Mouse (Mus musculus): ENCODE results near the gene Camta1.

The Camta1 gene

DNA sequence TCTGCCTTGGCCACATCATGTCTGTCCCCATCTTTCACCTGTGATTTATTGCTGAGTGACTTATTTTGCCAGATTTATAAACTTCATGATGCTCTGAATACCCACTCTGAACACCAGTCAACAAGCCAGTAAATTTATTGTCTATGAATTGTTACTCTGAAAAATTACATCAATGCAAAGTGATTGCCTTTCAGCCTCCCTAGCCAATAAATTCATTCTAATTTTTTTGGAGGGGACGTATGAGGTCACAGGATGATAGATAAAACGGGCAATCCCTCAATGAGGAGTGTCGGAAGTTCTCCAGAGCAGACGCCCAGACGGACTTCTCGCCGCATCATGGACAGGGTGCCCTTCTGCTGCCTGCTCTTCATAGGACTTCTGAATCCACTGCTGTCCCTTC lies 864.9 kb downstream of the Camta1 start, which contains the start of gene Uts2:
Uts2 (plus strand) TSS at position 301 of the 400 bp plus-strand sequence.
- no peak for ATAC-seq (ENCODE audit: low TSS enrichment)

- no peak for ATAC-seq (ENCODE audit: low TSS enrichment)
These were observed 871.5 kb downstream of the Camta1 start for GRCm38 (mm10) chr4:150990148-150990547.

DNA sequence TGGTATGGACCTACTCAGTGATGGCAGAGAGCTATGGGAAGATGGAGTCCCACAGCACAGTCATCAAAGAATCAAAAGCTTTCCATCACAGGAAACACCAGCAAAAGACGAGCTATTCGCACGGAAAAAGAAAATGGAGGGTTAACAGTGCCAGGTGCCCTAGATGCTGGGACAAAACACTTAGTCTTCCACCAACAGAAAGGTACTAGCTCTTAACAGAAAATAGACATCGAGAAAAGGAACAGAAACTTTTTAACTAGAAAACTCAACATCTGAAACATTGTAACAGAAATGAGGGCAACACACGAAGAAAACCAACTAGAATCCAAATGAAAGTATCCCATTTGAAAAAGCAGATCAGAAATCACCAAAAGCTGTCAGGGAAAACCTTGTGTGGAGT lies 881.5 kb downstream of the Camta1 start:
- no peak for ATAC-seq (ENCODE audit: low TSS enrichment)

GRCm38 (mm10) chr4:150979455-150979854 lies 882.2 kb downstream of the Camta1 start:
- ATAC-seq (ENCODE audit: low TSS enrichment), result no peak

- ATAC-seq (ENCODE audit: low TSS enrichment), result no peak
These were observed 883.3 kb downstream of the Camta1 start for GRCm38 (mm10) chr4:150978156-150978910.

GRCm38 (mm10) chr4:150975145-150975544 lies 886.5 kb downstream of the Camta1 start:
- no peak for ATAC-seq (ENCODE audit: low TSS enrichment)

DNA sequence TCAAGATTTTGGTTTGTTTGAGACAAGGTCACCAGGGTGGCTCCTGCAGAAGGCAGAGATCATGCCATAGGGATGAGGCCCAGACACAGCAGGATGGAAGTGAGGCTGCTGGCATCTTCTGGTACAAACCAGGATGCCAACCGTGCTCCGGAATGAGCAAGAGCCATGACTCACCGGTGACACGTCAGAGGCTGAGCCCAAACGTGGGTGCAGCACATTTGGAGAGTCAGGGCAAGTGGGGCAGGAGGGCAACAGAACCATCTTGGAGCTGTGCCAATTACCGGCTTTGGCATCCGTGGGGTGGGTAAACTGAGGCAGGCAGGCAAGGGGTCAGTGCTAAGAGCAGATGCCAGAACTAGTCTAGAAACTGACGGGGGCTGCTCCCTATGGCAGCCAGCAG lies 888.4 kb downstream of the Camta1 start:
- ATAC-seq (ENCODE audit: low TSS enrichment), result no peak

DNA sequence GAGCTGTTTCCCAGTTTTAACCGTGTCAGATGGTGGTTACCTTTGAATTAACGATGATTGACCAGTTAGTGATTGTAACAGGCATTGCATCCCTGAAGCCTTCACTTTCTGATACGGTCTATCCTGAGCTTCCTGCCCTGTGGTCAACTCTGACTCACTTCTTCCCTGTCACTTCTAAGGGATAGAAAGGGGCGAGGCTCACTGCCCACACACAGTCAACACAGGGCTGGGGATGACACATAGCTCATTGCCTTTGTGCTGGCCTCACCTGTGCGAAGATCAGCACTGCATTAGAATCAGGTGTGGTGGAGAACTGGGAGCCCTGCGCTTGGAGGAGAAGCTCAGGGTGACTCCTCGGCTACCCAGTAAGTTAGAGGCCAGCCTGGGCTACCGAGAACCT lies 892.7 kb downstream of the Camta1 start:
- ATAC-seq (ENCODE audit: low TSS enrichment), result no peak

GRCm38 (mm10) chr4:150966556-150966955 lies 895.1 kb downstream of the Camta1 start:
- no peak; the same call in 1 of the 2 replicates for ATAC-seq (ENCODE audit: low TSS enrichment)

- ATAC-seq (ENCODE audit: low TSS enrichment), result no peak
These were observed 896.1 kb downstream of the Camta1 start for GRCm38 (mm10) chr4:150965555-150965951.

GRCm38 (mm10) chr4:150964635-150965554 lies 896.8 kb downstream of the Camta1 start:
- peak; percentile 72; the same call in 1 of the 2 replicates for ATAC-seq (ENCODE audit: low TSS enrichment)

DNA sequence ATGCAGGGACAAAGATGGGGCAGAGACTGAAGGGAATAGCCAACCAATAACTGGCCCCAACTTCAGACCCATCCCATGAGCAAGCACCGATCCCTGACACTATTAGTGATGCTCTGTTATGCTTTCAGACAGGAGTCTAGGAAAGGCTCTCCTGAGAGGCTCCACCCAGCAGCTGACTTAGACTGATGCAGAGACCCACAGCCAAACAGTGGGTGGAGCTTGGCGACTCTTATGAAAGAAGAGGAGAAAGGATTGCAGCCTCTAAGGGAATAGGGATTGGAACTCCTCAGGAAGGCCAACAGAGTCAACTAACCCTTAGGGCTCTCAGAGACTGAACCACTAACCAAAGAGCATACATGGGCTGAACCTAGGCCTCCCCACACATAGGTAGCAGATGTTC lies 898.0 kb downstream of the Camta1 start:
- no peak for ATAC-seq (ENCODE audit: low TSS enrichment)

- ATAC-seq (ENCODE audit: low TSS enrichment), result no peak
These were observed 899.4 kb downstream of the Camta1 start for GRCm38 (mm10) chr4:150962231-150962630.

DNA sequence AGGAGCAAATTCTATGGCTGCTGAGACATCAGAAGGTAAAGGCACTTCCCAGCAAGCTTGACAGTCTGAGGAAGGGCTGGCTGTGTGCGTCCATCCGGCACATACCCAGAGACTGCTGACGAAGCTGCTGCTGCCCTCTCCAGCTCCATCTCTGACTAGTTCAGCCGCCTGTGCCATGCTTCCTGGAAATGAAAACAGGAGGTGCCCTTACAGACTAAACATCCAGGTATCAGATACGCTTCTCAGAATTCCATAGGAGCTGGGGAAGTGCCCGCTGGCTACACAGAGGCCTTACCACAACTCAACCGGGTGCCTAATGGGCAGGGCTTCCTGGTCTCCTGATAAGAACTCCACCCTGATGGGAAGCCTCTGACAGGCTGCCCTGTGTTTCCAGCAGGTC lies 903.1 kb downstream of the Camta1 start:
- ATAC-seq (ENCODE audit: low TSS enrichment), result no peak

GRCm38 (mm10) chr4:150957106-150957458 lies 904.6 kb downstream of the Camta1 start:
- ATAC-seq (ENCODE audit: low TSS enrichment), result no peak

DNA sequence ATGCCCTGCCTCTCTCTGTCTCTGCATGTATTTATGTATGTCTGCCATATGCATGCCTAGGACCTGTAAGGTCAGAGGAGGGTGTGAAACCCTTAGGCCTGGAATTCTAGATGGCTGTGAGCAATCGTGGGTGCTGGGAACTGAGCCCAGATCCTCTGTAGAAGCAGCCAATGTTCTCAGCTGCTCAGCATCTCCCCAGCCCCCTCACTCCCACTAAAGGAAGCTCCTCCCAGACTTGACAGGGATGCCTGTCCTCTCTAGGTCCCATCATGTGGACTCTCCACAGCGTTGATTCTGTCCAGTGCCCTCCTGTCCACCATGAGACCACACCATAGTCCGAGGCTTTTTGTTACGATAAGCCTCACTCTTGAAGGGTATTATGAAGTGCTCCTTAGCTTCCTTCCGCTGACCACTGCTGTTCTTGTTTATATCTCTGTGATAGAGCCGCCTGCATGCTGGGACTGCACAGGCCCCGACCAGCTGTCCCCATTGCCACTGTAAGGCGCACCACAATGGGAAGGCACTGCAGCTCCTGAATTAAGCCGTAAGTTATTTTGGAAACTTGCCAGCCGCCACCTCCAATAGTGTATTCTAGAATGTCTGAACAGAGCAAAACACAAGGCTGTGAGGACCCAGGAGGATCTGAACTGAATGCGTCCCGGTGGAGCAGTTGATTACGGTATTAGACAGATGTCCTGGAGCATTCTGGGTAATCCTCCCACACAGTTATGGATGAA lies 905.1 kb downstream of the Camta1 start:
- peak; percentile 44; the same call in 1 of the 2 replicates for ATAC-seq (ENCODE audit: low TSS enrichment)

GRCm38 (mm10) chr4:150950972-150951371 lies 910.7 kb downstream of the Camta1 start:
- no peak for ATAC-seq (ENCODE audit: low TSS enrichment)

DNA sequence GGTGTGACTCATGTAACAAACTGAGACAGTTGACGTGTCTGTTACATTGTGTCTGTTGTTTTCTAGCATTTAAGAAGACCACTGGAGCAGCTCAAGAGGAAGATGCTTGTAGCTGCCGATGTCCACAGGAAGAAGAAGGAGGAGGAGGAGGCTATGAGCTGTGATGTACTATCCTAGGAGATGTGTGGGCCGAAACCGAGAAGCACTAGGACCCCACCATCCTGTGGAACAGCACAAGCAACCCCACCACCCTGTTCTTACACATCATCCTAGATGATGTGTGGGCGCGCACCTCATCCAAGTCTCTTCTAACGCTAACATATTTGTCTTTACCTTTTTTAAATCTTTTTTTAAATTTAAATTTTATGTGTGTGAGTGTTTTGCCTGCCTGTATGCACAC lies 917.0 kb downstream of the Camta1 start:
- peak; percentile 85; the same call in 1 of the 2 replicates for ATAC-seq (ENCODE audit: low TSS enrichment)

DNA sequence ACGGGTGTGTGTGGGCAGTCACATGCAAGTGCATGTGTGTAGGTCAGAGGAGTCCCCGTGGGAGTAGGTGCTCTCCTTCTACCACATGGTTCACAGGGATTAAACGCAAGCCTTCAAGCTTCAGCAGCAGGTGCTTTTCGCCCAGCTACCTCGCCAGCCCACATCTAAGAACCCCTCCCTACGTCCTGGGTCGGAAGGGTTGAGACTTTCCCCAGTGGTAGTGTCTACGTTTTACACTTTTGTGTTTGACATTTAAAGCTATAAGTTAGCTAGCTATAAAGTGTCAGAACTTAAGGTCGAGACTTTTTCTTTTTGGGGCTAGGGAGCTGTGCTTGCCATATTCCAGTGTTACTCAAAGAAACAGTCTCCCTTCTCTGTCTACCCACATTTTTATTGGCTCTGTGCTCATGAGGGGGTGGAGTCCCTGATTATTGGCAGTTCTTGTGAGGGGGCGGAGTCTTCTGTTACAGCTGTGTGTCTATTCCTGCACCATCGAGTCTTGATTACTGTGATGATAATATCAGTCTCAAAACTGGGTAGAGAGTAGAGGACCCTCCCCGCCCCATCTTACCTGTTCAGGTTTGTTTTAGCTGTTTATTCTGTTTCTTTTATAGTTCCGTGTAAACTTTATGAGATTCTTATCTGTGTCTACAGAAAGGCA lies 921.6 kb downstream of the Camta1 start:
- peak; percentile 14; the same call in 1 of the 2 replicates for ATAC-seq (ENCODE audit: low TSS enrichment)

DNA sequence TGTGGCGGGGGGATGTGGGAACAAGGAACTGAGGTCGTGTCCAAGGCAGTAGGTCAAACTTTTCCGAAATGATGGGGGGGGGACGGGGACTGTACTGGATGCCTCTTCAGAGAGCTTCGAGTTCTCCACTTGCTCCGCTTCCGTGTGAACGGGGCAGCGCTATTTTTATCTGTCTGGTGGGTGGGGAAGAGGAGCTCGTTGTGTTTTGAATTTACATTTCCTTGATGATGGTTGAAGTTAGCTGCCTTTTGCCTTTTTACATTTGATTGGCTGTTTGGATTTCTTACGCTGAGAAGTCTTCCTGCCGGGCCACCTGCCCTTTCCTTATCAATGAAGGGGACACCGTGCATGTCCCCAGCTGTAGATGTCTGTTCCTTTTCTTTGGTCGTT lies 923.6 kb downstream of the Camta1 start:
- peak; percentile 73; the same call in 1 of the 2 replicates for ATAC-seq (ENCODE audit: low TSS enrichment)

DNA sequence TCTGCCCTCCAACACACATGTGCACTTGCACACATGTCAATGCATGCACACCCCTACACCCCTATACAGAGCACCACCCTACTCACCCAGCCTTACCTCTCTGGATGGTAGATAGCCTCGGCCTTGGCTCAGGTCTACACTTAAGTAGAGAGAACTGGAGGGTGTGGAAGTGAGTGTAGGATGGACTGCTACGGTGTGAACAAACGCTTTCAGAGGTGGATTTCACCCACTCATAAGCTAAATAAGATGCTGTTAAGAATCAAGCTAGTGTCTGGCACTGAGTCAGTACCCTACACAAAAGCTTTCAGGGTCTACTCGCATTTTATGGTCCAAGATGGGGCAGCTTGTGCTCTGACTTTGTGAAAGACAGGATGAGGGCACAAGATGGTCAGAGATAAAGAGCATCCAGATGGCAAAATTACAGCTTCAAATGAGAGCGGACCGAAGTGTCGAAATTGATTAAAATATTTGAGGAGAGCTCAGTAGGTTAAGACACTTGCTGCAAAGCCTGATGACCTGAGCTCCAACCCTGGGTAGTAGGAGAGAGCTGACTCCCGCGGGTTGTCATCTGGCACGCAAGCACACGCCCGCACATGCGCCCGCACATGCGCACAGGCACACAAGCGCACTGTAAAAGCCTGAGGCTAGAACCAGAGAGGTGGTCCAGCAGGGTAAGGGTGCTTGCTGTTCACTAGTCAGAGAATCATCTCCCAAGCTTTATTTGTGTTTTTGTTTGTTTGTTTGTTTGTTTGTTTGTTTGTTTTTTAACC lies 924.2 kb downstream of the Camta1 start:
- ATAC-seq (ENCODE audit: low TSS enrichment), result peak; percentile 71

Data from frontal cortex, adult (tissue).